Mouse (Mus musculus) neutrophil, adult 5-6 weeks (primary cell): ENCODE results near the gene Rcc1l. TPM values are rescaled to one million over a fixed set of nuclear protein-coding genes. Genes with fewer than 3 reads are reported as not detected.

ENCODE experiments used
- total RNA-seq: library from RNA; stranded (forward); fragments of 200-1000 nt; gene quantifications from 2 replicates; pipeline ENCODE4 v1.2.3, GENCODE M21; 2017

The Rcc1l gene
- total RNA-seq, 1 experiment from 2014 or later: 7.8 TPM

Other genes starting within 250 kb of the Rcc1l start
- gene Castor2, start 77.1 kb downstream of the Rcc1l start, total RNA-seq: 1.2 and 2.1 TPM in 2 replicates
- 9.5 and 13.1 TPM in 2 replicates for gene Gtf2ird2, start 7.2 kb upstream of the Rcc1l start, total RNA-seq
- 432 and 448 TPM in 2 replicates for gene Ncf1, start 52.9 kb upstream of the Rcc1l start, total RNA-seq
- 36.2 and 37.6 TPM in 2 replicates for gene Gtf2i, start 138.0 kb upstream of the Rcc1l start, total RNA-seq